Mouse (Mus musculus) embryonic fibroblast, embryonic 13.5 days (primary cell): ENCODE results near the gene Slc30a4.

ENCODE experiments used
- CTCF ChIP-seq: IDR thresholded peaks from 2 replicates; pipeline ENCODE4 v1.5.1; 2011; ENCODE audit warnings: mild to moderate bottlenecking, control low read depth, low read length, moderate library complexity, borderline replicate concordance; ENCODE audit not compliant: insufficient read depth
- POLR2A ChIP-seq: IDR thresholded peaks from 2 replicates; pipeline ENCODE4 v1.6.1; 2011; ENCODE audit warnings: low read depth, mild to moderate bottlenecking, control low read depth, low read length, moderate library complexity

GRCm38 (mm10) chr2:122712848-122713247 is 10.4 kb upstream of the Slc30a4 start:
- TF ChIP-seq CTCF (no peak), POLR2A (no peak)
